1 mouse cellular context compared by ENCODE assay signal in the genomic region with DNA sequence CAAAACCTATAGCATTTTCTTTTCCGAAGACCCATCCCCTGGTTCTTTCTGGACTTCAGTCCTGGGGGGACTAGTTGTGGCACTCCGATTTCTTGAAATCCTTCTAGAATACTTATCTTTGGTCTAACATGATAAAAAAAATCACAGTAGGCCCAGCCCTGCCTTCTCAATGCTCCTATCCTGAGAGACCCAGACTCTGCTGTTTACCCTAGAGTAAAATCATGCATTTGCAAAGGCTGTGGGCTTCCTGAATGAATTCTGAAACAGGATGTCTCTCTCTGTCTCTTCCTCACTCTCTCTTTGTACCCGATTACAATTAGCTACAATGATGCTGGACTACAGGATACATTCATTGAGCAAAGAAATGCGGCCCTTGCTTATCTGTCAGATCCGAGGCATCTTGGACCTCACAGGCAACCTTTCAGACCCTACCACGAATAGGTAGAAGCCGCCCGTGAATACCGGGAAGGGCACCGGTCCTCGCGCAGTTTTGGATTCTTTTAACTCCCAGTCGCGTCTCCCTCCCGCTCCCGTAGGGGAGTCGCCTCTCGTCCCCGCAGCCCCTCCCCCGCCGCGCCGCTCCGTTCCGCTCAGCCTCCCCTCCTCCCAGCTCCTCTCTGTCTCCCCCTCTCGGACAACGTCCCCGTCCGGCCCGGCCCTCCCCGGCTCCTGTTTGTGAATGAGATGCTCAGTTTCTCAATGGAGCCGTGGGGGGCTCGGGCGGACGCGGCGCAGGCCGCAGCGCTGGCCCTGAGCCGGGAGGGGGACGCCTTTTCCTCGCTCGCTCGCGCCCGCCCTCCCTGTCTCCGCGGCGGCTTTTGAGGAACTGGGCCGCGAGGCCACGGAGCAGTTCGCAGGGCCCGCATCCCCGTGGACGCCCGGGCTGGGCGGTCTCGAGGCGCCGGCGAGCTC.
TF ChIP-seq lines count a peak whose summit lies in the region.

TSS of gene Ptpn9 (plus strand) at position 638 of the 912 bp plus-strand sequence.

TF ChIP-seq in MEL, 35 proteins besides CTCF, POLR2A, EP300 and RAD21 (continued from another document):
- TF ChIP-seq POLR2AphosphoS2 (IDR thresholded peaks at IDR 0.05; ENCODE audit: low read length): no peak
- no peak for TF ChIP-seq E2F4 (IDR thresholded peaks at IDR 0.05; ENCODE audit: borderline replicate concordance, low read depth, low read length)
- TF ChIP-seq TBP (IDR thresholded peaks at IDR 0.05; ENCODE audit: low read depth, low read length): 0 out of 2 replicates have a peak, but pooled peaks have one; percentile 32
- TF ChIP-seq USF2 (IDR thresholded peaks at IDR 0.05; ENCODE audit: borderline replicate concordance in 1 of 2, insufficient read depth in 1 of 2, low read depth in 1 of 2, low read length in 2 of 2): no peak
- no peak for TF ChIP-seq ZKSCAN1 (IDR thresholded peaks at IDR 0.05; ENCODE audit: low read depth, low read length)
- no peak for TF ChIP-seq USF1 (IDR thresholded peaks at IDR 0.05; ENCODE audit: low read depth, low read length)
- peak; percentile 70 for TF ChIP-seq SIN3A (IDR thresholded peaks at IDR 0.05; ENCODE audit: low read length)
- TF ChIP-seq MXI1 (IDR thresholded peaks at IDR 0.05; ENCODE audit: low read depth, low read length): no peak
- 0 out of 2 replicates have a peak, but pooled peaks have one; percentile 19 for TF ChIP-seq ELF1 (IDR thresholded peaks at IDR 0.05; ENCODE audit: low read depth, low read length)
- peak; percentile 65; the same call in 1 of the 2 replicates for TF ChIP-seq MAZ (IDR thresholded peaks at IDR 0.05; ENCODE audit: low read depth, low read length)
- no peak for TF ChIP-seq JUND (IDR thresholded peaks at IDR 0.05; ENCODE audit: low read depth, low read length)
- TF ChIP-seq GABPA (IDR thresholded peaks at IDR 0.05; ENCODE audit: low read depth, low read length): no peak
- no peak for TF ChIP-seq TAL1 (IDR thresholded peaks at IDR 0.05; ENCODE audit: low read length)
- peak; percentile 53 for TF ChIP-seq RCOR1 (IDR thresholded peaks at IDR 0.05; ENCODE audit: low read depth, low read length)
